Mouse (Mus musculus) T-helper 2 cell (primary cell): ENCODE data around the gene Cox7a2.

Experiments used
- in situ Hi-C: fragments of 300-600 bp; cut with MboI, MseI; formaldehyde crosslinking; loops from one replicate; pipeline ENCODE4 v1.15.1; 2025; ENCODE audit warnings: high pct_unique_total_duplicates

The Cox7a2 gene

DNA sequence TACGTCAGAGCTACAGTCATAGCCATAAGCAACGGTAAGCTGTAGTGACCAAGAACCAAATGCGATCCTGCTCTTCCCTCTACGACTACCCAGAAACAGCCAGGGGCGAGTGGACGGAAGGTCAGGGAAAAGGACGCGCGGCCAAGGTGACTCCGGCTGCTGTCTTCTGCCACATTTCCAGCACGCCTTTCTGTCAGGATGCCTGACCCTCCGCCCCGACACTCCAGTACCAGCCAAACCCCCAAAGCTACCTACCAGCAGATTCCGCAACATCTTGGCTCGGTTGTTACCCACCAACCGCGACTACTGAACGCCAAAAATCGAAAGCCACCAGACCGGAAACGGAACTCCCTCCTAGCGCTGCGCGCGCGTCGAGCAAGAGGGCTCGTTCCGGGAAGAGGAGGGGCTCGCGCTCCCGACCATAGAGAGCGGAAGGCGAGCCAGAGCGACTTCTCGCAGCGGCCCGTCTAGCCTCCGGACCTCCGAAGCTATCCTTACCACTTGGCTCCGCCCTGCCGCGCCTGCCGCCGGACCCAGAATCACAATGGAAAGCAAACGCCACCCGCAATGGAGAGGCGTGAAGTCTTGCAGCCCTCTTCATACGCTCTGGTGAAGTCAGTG is at the start of gene Cox7a2:
Cox7a2 (minus strand) TSS at position 494 of the 621 bp plus-strand sequence.
- in situ Hi-C loops, result loop anchor here (5.0 kb wide), 1 partner anchor 33 kb away; the partner anchor contains the start of gene Tmem30a

DNA sequence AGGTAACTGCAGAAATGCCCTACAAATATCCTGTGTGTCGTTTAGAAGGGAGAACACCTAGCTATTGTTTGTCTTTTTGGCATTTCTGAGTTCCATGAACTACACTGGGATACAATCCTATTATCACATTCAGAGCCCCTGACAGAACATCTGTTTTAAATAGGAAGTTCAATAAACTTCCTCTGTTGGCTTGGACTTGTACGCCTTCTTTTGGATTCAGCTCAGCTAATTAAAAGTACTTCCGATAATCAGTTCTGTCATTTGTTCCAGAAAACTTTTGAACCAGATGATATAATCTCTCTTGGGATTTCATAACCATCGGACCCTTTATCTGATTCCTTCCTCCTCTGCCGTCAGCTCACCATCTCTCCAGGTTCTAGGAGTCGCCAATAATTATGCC is 49.7 kb upstream of the Cox7a2 start:
- in situ Hi-C loops, result no loop called here

DNA sequence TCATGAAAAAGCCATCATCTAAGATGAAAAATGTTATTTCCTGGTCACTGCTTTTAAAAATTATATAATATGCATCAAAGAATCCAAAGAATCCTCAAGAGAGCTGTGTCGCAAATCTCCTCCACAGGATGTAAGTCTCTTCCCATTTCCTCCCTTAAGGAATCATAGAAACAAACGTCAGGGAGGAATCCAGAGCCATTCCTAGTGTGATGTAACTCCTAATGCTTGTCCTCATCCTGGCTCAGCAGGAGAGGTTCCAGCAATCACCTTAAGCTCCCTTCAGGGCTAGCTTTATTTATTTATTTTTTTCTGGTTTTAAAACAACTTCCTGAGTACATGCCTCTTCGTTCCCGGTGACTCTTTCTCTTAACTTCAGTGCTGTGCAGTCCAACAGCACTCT is 47.5 kb upstream of the Cox7a2 start:
- in situ Hi-C loops, result no loop called here

DNA sequence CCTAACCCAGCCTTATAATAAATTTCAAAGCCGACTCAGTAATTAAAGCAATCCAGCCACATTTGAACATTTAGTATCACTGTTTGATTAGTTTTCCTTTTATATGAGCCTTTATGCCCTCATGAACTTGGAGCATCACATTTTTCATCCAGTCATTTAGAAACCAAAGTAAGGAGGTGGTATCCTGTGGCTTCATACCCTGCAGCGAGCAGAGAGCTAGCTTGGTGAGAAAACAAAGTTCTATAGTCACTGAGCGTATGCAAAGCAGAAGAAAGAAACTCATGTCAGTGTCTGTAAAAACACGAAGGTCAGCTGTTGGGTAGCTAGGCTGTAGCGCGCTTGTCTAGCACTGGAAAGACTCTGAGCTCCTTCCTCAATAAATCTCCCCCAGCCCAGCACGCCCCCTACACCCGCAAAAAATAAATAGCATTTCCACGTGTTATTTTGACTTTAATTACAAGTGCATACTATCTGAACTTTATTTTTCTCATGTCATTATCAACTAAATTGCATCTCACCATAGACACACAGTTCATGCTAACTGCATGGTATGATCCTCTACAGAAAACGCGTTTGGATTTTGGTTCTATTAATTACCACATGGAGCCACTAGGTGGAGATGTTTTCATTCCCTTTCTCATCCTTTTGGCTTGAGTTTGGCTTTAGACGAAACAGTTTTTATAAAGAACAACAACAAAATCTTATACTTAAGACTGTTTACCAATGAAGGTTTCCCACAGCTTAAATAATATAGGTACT is 46.8 kb upstream of the Cox7a2 start:
- in situ Hi-C loops, result no loop called here

DNA sequence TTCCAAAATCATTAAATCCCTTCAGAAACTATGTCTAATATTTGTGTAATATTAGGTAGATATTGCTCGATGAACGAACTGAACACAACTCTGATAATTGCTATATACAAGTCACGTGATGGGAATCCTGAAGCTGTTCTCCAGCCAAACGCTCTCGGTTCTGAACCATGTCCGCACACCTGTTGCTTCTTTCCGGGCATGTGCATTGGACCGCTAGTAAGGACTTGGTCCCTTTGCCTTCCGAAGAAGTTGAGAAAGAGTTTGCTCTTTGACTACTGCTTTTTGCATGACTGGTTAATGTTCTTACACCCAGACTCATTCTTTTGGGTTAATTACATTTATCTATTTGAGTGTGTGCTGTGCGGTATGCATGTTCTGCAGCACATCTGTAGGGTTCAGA is 45.7 kb upstream of the Cox7a2 start:
- in situ Hi-C loops, result no loop called here

DNA sequence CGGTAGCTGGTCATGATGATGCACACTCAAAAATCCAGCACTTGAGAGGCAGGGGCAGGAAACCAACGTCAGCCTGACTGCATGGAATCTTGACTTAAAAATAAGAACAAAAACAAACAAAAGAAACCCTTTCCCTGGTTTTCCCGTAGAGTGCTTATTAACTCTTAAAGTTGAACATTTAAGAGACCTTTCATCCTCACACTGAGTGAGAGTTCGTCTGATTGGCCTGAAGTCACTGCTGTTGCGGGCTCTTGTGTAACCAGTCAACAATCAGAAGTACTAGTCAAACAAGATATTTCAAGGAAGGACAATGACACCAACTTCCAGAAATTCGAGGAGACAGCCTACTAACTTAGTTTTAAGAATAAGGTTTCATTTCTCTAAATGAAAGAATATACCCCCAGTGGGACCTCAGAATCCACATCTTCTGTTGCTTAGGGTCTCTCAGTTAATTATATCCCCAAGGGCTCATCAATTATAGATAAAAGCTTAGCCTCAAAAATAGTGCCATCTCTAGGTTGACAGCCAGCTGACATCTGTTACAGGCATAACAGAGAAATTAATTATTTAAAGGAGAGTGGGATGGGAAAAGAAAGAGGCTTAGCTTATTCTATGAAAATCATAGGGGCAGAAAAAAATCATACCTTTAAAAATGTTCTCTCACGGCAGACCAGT is 36.9 kb upstream of the Cox7a2 start:
- in situ Hi-C loops, result no loop called here

DNA sequence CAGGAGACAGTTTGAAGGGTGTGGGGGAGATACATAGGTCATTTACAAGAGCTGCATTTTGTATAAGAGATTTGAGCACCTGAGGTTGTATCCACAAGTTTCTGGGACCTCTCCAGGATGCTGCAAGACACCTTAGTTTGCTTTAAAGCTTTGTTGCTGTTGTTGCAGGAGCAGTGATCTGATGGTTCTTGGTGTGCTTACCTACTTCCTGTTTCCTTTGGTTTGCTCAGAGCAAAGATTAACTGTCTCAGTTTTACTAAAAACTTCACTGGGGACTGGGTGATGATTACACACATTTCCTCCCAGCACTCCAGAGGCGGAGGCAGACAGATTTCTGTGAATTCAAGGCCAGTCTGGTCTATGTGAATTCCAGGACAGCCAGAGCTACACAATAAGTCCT is 35.4 kb upstream of the Cox7a2 start:
- in situ Hi-C loops, result no loop called here

DNA sequence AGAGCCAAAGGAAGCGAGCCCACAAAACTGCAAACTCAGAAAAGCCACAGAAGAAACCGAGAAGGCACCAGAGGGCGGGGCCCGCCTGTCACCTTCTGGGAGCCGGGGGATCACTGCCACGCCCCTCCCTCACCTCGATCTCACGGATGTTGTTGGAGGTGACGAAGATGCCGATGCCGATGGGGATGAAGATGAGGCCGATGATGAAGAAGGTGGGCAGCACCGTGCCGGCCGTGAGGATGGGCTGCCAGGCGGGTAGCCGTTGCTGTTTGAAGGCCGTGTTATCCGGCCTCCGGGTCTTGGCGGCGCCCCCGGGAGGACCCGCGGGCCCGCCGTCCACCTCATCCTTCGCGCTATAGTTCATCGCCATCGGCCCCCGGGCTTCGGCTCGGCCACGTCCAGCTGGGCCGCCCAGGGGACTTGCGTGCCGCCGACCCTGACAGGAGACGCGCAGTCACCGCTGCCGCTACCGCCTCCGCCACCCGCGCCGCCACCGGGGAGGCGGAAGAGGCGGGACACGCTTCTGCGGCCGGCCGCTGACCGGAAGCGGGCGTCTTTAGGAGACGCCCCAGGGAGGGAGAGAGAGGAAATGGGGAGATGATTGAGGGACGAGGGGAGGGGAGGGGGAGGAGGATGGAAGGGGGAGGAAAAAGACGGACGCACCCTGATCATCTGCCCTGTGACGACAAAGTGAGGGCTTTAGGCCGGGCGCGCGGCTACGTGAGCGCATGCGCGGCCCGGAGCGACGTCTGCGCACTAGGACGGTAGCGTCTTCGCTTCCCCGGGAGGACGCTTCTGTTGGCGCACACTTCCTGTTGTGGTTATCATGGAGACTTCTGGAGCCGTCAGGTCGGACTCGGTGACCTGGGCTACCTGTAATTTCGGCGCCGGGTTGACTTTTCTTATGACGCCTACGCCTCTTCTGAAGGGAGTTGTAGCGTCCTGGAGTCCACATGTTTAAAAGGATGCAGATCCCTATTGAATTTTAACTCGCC is 33.5 kb upstream of the Cox7a2 start, which contains the start of gene Tmem30a:
Tmem30a (minus strand) TSS at position 667 of the 995 bp plus-strand sequence.
- in situ Hi-C loops, result loop anchor here (5.0 kb wide), 1 partner anchor 36 kb away; the partner anchor contains the start of gene Cox7a2

DNA sequence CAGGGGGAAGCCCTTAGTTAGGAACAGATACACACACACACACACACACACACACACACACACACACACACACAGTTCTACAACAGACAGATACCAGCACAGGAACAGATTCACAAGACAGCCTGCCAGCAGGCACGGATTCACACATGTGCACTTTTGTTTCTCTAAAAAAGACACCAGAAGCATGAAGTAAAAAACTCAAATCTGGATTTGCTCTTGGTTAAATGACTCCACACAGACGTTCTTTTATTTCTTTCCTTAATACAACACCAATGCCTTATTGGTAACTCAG is 26.1 kb upstream of the Cox7a2 start:
- in situ Hi-C loops, result no loop called here

DNA sequence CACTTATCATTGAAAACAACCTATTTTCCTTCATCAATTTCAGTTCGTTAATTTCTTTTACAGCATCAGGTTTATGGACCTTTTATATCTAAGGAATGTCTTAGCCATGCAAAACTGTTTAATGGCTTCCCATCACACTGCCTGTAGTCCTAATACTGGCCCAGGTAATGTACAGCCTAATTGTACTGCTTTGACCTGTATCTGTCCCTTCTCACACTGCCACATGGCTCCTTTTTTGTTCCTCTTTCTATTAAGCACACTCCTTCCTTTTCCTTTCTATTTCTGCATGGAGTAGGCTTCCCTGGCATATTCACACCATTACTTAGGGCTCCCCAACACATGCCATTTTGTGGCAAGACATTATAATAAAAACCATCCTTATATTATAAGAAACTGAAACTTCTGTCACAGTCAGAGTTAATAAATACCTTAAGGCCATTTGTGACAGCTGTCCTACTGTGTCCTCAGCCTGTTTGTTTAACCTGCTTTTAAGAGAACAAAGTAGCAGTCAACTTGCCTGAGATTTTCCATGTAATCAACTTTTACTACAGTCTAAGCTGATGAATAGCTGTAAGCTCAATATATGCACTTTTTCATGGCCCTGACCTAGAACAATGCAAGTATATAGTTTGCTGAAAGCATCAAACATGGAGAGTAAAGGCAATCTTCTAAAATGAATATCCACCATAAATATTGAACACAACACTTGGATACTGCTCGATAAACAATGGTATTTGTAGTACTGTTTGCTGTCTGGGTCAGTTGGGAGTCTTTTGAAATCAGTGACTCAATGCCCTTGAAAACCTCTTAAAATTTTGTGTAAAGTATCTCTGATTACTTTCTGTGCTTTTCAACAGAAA is 25.5 kb upstream of the Cox7a2 start:
- in situ Hi-C loops, result no loop called here

DNA sequence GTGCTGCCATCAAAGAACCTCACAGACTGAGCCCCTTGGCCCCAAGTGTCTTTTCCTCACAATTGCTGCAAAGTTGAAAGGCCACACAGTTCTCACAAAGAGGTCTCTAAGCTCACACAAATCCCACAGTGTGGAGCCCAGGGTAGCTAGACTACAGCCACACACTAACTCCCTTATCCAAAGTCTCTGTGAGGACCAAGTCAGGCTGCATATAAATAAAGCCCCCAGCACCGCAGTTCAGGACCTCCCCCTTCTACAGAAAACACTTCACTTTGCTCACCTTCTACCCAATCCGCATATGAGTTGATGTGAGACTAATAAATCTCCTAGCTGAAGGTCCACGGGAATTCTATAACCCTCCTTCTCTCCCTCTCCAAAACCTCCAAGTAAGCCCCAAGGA is 24.8 kb upstream of the Cox7a2 start:
- in situ Hi-C loops, result no loop called here

DNA sequence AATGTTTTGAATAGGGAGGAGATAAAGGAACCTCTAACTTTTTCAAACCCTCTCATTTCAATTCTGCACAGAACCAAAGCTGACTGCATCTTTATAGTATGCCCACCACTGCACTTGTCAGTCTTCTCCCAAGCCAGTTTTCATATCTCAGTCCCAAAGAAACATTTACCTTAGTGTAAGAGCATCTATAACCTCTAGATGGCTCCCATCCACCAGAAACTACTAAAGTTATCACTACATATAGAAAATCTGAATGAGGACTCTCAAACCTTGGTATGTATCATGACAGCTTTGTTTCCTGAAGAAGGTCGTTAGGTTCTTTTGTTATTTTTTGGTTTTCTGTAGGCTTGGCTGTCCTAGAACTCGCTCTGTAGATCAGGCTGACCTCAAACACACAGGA is 19.7 kb upstream of the Cox7a2 start:
- in situ Hi-C loops, result no loop called here

DNA sequence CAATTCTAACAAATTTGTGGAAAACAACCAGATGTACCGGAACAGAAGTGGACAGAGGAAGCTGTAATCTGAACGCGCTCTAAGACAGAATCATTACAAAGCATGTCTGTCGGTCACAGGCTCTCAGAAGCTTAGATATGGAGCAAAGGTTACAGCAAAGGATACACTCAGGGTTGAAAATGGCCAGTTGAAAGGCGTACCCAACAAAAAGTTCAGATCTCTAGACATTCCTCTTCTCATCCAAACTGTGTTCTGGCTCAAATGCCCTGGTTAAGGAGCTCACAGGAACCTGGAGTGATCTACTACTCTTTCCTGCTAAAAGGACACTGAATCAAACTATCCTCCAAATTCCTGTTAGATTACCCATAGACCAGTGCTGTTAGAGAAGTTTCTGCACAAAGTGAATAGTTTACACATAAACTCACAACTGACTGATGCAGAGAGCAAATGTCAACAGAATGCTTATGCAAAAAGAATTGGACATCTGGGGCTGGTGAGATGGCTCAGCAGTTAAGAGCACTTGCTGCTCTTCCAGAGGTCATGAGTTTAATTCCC is 7.4 kb upstream of the Cox7a2 start:
- in situ Hi-C loops, result no loop called here

DNA sequence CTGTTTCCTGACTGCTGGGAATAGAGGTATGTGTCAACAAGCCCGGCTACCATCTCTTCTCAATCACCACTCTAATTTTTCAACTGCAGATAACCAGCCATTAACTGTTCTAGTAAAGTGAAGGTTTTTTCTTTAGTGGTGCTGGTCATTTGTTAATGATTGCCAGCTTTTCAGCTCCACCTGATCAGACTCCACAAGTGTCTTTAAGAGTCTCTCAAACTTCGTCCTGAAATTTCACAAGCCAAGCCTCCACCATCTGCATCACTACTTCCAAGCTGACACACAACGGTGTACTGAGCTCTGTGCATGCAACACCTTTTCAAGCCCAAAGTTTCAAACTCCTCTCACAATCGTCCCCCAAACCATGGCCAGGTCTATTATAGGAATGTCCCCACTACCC is 5.7 kb upstream of the Cox7a2 start:
- in situ Hi-C loops, result no loop called here

DNA sequence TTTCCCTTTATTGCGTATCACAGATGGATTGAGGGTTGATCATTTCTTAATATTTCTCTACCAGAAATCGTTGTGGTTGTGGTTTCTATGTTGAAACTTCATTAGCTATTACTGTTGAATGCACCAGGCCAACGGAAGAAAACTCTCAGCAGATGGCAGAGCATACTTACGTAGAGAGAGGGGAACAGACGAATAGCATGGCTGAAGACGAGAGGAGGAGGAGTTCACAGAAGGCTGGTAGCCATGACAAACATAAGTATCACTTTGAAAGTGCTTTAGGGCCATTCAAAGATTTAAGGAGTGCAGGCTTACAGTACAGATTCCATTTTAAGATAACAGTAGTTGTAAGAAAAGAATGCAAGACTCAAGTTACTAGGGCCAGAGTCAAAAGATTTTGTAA is 2.8 kb upstream of the Cox7a2 start:
- in situ Hi-C loops, result no loop called here

DNA sequence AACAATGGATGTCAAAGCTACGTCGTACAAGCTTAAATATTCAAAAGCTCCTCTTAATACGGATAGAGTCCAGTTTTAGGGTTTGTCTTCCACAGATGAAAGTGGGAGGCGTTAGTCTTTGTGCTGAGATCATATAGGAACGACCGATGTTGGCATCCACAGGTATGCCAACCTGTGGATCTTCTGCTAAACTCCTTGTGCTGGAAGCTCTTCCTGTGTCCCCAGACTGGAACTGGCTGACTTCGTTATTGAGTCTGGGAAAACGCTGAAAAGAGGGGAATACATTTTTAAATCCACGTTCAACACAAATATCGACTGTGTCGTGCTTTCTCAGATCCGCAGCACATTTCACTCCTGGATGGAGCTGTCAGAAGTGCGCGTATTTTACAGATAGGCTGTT is 398 bp upstream of the Cox7a2 start:
- in situ Hi-C loops, result no loop called here

DNA sequence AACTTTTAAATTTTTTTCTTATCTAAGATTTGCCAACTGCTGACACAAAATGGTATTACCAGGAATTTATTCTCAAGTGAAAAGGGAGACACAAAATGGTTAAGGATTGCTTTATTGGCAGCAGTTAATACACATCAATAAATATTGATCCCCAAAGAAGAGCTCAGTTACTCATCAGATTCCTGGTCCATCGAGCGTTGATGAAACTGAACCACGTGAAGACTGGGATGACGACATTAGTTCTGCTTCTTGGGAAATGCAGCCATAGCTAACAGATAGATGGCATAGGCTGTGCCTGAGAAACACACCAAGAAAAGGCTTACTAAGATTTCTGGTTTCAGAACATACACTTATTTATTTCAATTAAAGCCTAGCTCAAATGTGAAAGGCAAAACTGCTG is 4.4 kb downstream of the Cox7a2 start:
- in situ Hi-C loops, result loop anchor here (5.0 kb wide), 1 partner anchor 37 kb away; the partner anchor contains the start of gene Tmem30a

DNA sequence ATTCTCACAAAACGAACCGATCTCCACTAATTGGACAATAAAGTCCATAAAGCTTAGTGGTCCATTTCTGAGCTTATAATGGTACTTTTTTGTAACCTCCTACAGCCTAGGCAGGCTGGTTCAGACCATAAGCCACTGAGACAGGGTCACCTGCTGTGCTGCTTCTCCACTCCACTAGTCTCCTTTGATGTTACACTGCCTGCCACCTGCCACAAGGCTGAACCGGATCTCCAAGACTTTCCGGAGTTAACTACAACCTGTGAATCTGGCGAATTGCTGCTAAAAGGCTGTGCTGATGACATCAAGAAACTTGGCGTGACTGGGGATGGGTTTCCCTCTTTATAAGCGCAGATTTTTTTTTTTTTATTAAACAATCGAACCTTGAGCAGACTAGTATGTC is 7.8 kb downstream of the Cox7a2 start:
- in situ Hi-C loops, result no loop called here

DNA sequence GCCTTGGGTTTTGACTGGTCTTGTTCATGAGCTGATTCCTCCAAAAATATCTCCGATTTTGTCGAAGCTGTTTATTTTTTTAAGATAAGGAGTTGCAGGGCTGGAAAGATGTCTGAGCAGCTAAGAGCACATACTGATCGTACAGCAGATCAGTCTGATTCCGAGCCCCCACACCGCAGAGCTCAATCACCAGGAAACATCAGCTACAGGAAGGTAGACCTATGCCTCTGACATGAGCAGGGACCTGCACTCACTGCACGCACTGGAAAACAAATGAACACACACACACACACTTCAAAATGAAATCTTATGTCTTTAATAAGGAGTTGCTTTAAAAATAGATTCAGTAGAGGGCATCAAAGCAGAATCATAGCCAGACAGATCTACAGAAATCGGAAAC is 9.0 kb downstream of the Cox7a2 start:
- in situ Hi-C loops, result no loop called here

DNA sequence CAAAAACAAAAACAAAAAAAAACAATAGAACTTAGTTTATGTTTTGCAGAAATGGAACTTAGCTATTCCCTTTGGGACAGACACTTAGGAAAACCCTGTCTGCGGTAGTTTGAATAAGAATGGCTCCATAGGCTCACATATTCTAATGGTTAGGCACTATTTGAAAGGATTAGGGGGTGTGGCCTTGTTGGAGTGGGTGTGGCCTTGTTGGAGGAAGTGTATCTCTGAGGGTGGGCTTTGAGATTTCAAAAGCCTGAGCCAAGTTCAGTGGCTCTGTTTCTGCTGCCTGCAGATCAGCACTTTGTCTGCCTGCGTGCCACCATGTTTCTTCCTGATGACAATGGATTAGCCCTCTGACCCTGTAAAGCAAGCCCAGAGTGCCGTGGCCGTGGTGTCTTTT is 14.6 kb downstream of the Cox7a2 start:
- in situ Hi-C loops, result no loop called here
